Mouse (Mus musculus) testis, adult 2 months (tissue): ENCODE measurements around the gene Sry. TPM values are rescaled to one million over a fixed set of nuclear protein-coding genes. Genes with fewer than 3 reads are reported as not detected.

Source experiments
- H3K27ac ChIP-seq: fragments of 200-500 bp; 2 replicates; pipeline ENCODE4 v1.5.1; 2012; ENCODE audit warnings: low read depth, low read length; ENCODE audit not compliant: control insufficient read depth, insufficient read depth
- H3K27me3 ChIP-seq: fragments of 200-500 bp; 2 replicates; pipeline ENCODE4 v1.6.1; 2012; ENCODE audit warnings: mild to moderate bottlenecking, low read length, moderate library complexity; ENCODE audit not compliant: control insufficient read depth, insufficient read depth
- H3K36me3 ChIP-seq: fragments of 200-500 bp; 2 replicates; pipeline ENCODE4 v1.6.1; 2012; ENCODE audit warnings: mild to moderate bottlenecking, low read length; ENCODE audit not compliant: control insufficient read depth, insufficient read depth
- H3K4me1 ChIP-seq: fragments of 200-500 bp; 2 replicates; pipeline ENCODE4 v1.6.1; 2012; ENCODE audit warnings: low read length; ENCODE audit not compliant: control insufficient read depth, insufficient read depth
- H3K4me3 ChIP-seq: fragments of 200-500 bp; 2 replicates; pipeline ENCODE4 v1.5.1; 2012; ENCODE audit warnings: low read depth, mild to moderate bottlenecking, low read length, moderate library complexity, mixed read lengths; ENCODE audit not compliant: control insufficient read depth
- CTCF ChIP-seq: fragments of 200-500 bp; IDR thresholded peaks from 2 replicates; pipeline ENCODE4 v1.5.1; 2012; ENCODE audit warnings: low read depth, mild to moderate bottlenecking, inconsistent platforms, low read length, moderate library complexity; ENCODE audit not compliant: control insufficient read depth, insufficient read depth, insufficient replicate concordance
- POLR2A ChIP-seq: fragments of 200-500 bp; IDR thresholded peaks from 2 replicates; pipeline ENCODE4 v1.6.1; 2012; ENCODE audit warnings: low read depth, mild to moderate bottlenecking, inconsistent platforms, low read length, moderate library complexity; ENCODE audit not compliant: control insufficient read depth
- polyA plus RNA-seq: library from polyadenylated mRNA; depleted of rRNA; stranded (reverse); fragments of >200 nt; gene quantifications from 2 replicates; pipeline ENCODE4 v1.2.3, GENCODE M21; 2012; rRNA removed

Gene Sry
- 1.1 TPM in 2 replicates for polyA plus RNA-seq

DNA sequence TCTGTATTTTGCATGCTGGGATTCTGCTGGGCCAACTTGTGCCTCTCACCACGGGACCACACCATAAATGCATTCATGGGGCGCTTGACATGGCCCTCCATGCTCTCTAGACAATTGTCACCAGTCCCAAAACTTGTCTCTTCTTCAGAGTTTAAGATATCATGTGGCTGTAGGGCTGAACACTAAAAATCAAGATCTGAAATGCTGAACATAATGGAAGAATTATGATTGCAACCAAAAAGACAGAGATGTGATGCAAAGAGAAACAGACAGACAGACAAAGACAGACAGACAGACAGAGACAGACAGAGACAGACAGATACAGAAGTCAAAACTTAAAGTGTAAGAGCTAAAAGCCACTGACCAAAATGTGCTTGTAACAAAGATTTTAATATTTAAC, at the start of gene Sry:
Gene Sry (minus strand): TSS at position 101 of the 400 bp plus-strand sequence.
- H3K36me3 ChIP-seq = no peaks in the 10 kb centered on the region

More for the DNA sequence above, at the start of gene Sry:
- Histone ChIP-seq H3K4me3 (no peak within 1 kb of the TSS), H3K27ac (no peak within 1 kb of the TSS), H3K4me1 (no peaks in the 10 kb centered on the region), H3K27me3 (no peaks in the 10 kb centered on the region)
- no peak for TF ChIP-seq POLR2A
- TF ChIP-seq CTCF = no peak

Other genes with a start within 250 kb of the Sry start
- 1.1 and 3.0 TPM in 2 replicates for gene H2al2c, start 64.6 kb downstream of the Sry start, polyA plus RNA-seq
- gene H2al2b, start 57.0 kb upstream of the Sry start, polyA plus RNA-seq = 1.6 and 2.2 TPM in 2 replicates
- 0.12 and 0.43 TPM in 2 replicates for gene Gm4064, start 132.5 kb upstream of the Sry start, polyA plus RNA-seq
- gene Rbmy, start 167.0 kb upstream of the Sry start, polyA plus RNA-seq = not detected in 2 replicates
- not detected in 2 replicates for gene Gm10256, start 167.0 kb upstream of the Sry start, polyA plus RNA-seq
- gene Gm10352, start 237.3 kb upstream of the Sry start, polyA plus RNA-seq = 1.6 and 4.1 TPM in 2 replicates